Mouse (Mus musculus) intestine, postnatal 0 days (tissue): ENCODE results near the gene Tdrd9. TPM values are rescaled to one million over a fixed set of nuclear protein-coding genes. Genes with fewer than 3 reads are reported as not detected.

ENCODE experiments used
- ATAC-seq: fragments of 200-750 bp; cut with Nextera tagmentation; 2 replicates; pipeline ENCODE4 v1.8.0; 2017; ENCODE audit warnings: mild to moderate bottlenecking, moderate TSS enrichment, moderate library complexity
- H3K27ac ChIP-seq: fragments of 300-500 bp; sonication (generic); 2 replicates; pipeline ENCODE4 v1.5.1; 2014; ENCODE audit warnings: mild to moderate bottlenecking, low read depth, low read length, moderate library complexity
- H3K27me3 ChIP-seq: fragments of 300-500 bp; sonication (generic); replicated peaks from 2 replicates; pipeline ENCODE4 v1.6.1; 2014; ENCODE audit warnings: low read length, mixed read lengths; ENCODE audit not compliant: control insufficient read depth, insufficient read depth
- H3K36me3 ChIP-seq: fragments of 300-500 bp; sonication (generic); 2 replicates; pipeline ENCODE4 v1.6.1; 2014; ENCODE audit warnings: mild to moderate bottlenecking, moderate library complexity; ENCODE audit not compliant: control insufficient read depth, insufficient read depth
- H3K4me1 ChIP-seq: fragments of 300-500 bp; sonication (generic); replicated peaks from 2 replicates; pipeline ENCODE4 v1.6.1; 2014; ENCODE audit warnings: antibody characterized with exemption, low read length, mixed read lengths; ENCODE audit not compliant: control insufficient read depth, insufficient read depth
- H3K4me2 ChIP-seq: fragments of 300-500 bp; sonication (generic); replicated peaks from 2 replicates; pipeline ENCODE4 v1.6.1; 2014; ENCODE audit warnings: low read depth, mild to moderate bottlenecking, moderate library complexity
- H3K4me3 ChIP-seq: fragments of 300-500 bp; sonication (generic); 2 replicates; pipeline ENCODE4 v1.5.1; 2014; ENCODE audit warnings: low read depth, low read length
- H3K9ac ChIP-seq: fragments of 300-500 bp; sonication (generic); 2 replicates; pipeline ENCODE4 v1.6.1; 2014; ENCODE audit warnings: mild to moderate bottlenecking, low read depth, low read length
- H3K9me3 ChIP-seq: fragments of 300-500 bp; sonication (generic); 2 replicates; pipeline ENCODE4 v1.6.1; 2016; ENCODE audit warnings: mixed run types; ENCODE audit not compliant: control insufficient read depth
- CTCF ChIP-seq: sonication (generic); IDR thresholded peaks from 2 replicates; pipeline ENCODE4 v1.5.1; 2016; ENCODE audit warnings: low read depth, mild to moderate bottlenecking, control low read depth, antibody characterized with exemption, moderate library complexity
- WGBS: fragments of 180-500 bp; shearing (Covaris S2); extraction: QIAGEN DNeasy Blood & Tissue Kit; methylation state at CpG from one replicate; pipeline ENCODE4 v1.1.7; 2014; 5-methylcytosine and 5-hydroxymethylcytosine counted together
- polyA plus RNA-seq: library from polyadenylated mRNA; unstranded; fragments of >200 nt; fragmentation: Nextera tagmentation; extraction: Ambion mirVana; gene quantifications from 2 replicates; pipeline ENCODE4 v1.2.1, GENCODE M21; 2015

Tdrd9 gene
- polyA plus RNA-seq, 1 experiment from 2014 or later, result 0.04 TPM

DNA sequence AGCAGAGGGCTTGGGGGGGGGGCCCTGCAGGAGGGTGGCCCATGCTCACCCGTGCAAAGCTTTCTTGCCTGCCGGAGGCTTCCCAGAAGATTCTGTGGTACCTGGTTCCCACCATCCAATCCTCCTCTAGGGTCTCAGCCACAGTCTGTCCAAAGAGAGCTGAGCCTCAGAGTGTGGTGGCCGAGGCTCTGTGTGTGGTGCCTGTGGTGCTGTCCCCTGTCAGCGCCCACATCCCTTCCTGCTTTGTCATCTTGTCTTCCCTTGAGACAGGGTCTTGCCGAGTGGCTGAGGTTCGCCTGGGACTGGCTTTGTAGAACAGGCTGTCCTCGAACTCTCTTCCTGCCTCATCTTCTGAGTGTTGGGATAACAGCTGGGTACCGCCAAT is 125.4 kb downstream of the Tdrd9 start:
- TF ChIP-seq CTCF, result no peak
- Histone ChIP-seq H3K9me3 (no peaks in the 10 kb centered on the region), H3K27ac (no peak overlapping the region), H3K4me2 (no peak overlapping the region), H3K4me3 (no peak overlapping the region), H3K36me3 (no peaks in the 10 kb centered on the region), H3K4me1 (no peaks in the 10 kb centered on the region), H3K9ac (no peak overlapping the region), H3K27me3 (0 out of 2 replicates have a peak, but pooled peaks cover 1% of the 10 kb centered on the region)
- no peak for ATAC-seq
- whole genome bisulfite sequencing, result 74% methylated on average over 8 of the region's 8 CpGs

DNA sequence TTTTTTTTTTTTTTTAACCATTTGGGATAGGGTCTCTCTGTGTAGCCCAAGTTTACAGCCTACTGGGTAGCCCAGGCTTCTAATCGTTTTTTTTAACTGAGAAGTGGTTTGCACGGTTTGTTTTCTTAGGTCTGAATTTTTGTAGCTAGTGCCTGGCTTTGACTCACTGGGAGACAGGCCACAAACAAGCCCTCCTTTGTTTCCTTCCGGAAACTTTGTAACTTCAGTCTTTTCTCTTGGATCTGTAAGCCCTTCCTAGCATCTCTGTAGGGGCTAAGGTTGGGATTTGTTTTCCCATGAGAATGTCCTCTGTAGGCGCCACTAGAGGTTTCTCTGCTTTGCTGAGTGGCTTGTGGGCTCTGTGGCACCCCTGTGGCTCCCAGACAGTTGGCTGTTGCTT is 128.7 kb downstream of the Tdrd9 start:
- no peak for TF ChIP-seq CTCF
- H3K4me3 ChIP-seq, result no peak overlapping the region
- no peak overlapping the region for H3K9ac ChIP-seq
- no peaks in the 10 kb centered on the region for H3K36me3 ChIP-seq
- 71% methylated on average over 4 of the region's 4 CpGs for WGBS
- no peak overlapping the region for H3K27ac ChIP-seq
- H3K27me3 ChIP-seq, result no peaks in the 10 kb centered on the region
- H3K9me3 ChIP-seq, result no peaks in the 10 kb centered on the region
- H3K4me2 ChIP-seq, result no peak overlapping the region
- no peak for ATAC-seq
- no peaks in the 10 kb centered on the region for H3K4me1 ChIP-seq

- H3K4me2 ChIP-seq, result no peak overlapping the region
- no peak for ATAC-seq
- no peaks in the 10 kb centered on the region for H3K9me3 ChIP-seq
- peak; percentile 56 for TF ChIP-seq CTCF
- WGBS, result 48% methylated on average over 4 of the region's 4 CpGs
- no peak overlapping the region for H3K27ac ChIP-seq
- H3K36me3 ChIP-seq, result no peaks in the 10 kb centered on the region
- H3K4me1 ChIP-seq, result no peaks in the 10 kb centered on the region
- no peak overlapping the region for H3K4me3 ChIP-seq
- no peak overlapping the region for H3K9ac ChIP-seq
- no peaks in the 10 kb centered on the region for H3K27me3 ChIP-seq
These were observed 129.7 kb downstream of the Tdrd9 start for GRCm38 (mm10) chr12:112101045-112101444.

GRCm38 (mm10) chr12:112103179-112103578 is 131.8 kb downstream of the Tdrd9 start:
- no peaks in the 10 kb centered on the region for H3K27me3 ChIP-seq
- H3K36me3 ChIP-seq, result no peaks in the 10 kb centered on the region
- no peak overlapping the region for H3K27ac ChIP-seq
- no peak for TF ChIP-seq CTCF
- H3K9ac ChIP-seq, result no peak overlapping the region
- ATAC-seq, result no peak
- no peak overlapping the region for H3K4me2 ChIP-seq
- 81% methylated on average over 5 of the region's 5 CpGs for WGBS
- H3K9me3 ChIP-seq, result no peaks in the 10 kb centered on the region
- no peak overlapping the region for H3K4me3 ChIP-seq
- no peaks in the 10 kb centered on the region for H3K4me1 ChIP-seq

DNA sequence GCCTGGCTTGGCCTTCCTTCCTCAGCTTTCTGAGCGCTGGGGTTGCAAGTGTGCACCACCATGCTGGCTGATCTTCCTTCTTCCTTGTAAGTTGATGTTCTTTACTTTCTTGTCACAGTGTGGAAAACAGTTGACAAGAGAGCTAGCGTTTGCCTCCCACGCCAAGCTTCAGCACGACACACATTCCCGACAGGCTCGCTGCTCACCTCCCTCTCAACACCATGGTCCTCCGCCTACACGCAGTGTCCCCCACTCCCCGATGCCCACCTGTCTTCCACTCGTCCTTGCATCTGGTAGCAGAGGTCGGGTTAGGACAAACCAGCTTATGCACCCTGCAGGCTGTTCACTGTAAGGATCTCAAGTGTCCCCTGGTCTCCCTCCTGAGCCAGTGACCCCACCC is 133.5 kb downstream of the Tdrd9 start:
- Histone ChIP-seq H3K4me3 (no peak overlapping the region), H3K9me3 (no peaks in the 10 kb centered on the region), H3K4me1 (no peaks in the 10 kb centered on the region), H3K9ac (no peak overlapping the region), H3K36me3 (no peaks in the 10 kb centered on the region), H3K27ac (no peak overlapping the region), H3K27me3 (no peaks in the 10 kb centered on the region), H3K4me2 (no peak overlapping the region)
- ATAC-seq, result no peak
- TF ChIP-seq CTCF, result no peak
- 93% methylated on average over 11 of the region's 11 CpGs for WGBS

GRCm38 (mm10) chr12:112106541-112106971 is 135.2 kb downstream of the Tdrd9 start, which contains the start of gene Aspg:
Gene Aspg (plus strand): TSS chr12:112106679.
- Histone ChIP-seq H3K4me2 (peak within 1 kb of the TSS; percentile 66), H3K4me1 (no peaks in the 10 kb centered on the region), H3K4me3 (peak within 1 kb of the TSS; percentile 40), H3K36me3 (no peaks in the 10 kb centered on the region), H3K9me3 (no peaks in the 10 kb centered on the region), H3K9ac (0 out of 2 replicates have a peak within 1 kb of the TSS, but pooled peaks have one; percentile 17), H3K27ac (peak within 1 kb of the TSS; percentile 36), H3K27me3 (no peaks in the 10 kb centered on the region)
- TF ChIP-seq CTCF, result 0 out of 2 replicates have a peak, but pooled peaks have one; percentile 11
- peak; percentile 78 for ATAC-seq
- WGBS, result under 1% methylated on average over 14 of the region's 14 CpGs

GRCm38 (mm10) chr12:112107685-112108084 is 136.3 kb downstream of the Tdrd9 start:
- no peak overlapping the region for H3K9ac ChIP-seq
- no peaks in the 10 kb centered on the region for H3K27me3 ChIP-seq
- no peaks in the 10 kb centered on the region for H3K36me3 ChIP-seq
- peak overlapping the region; percentile 40 for H3K4me3 ChIP-seq
- H3K27ac ChIP-seq, result peak overlapping the region; percentile 6; the same call in 1 of the 2 replicates
- H3K9me3 ChIP-seq, result no peaks in the 10 kb centered on the region
- no peak for ATAC-seq
- no peak for TF ChIP-seq CTCF
- H3K4me1 ChIP-seq, result no peaks in the 10 kb centered on the region
- H3K4me2 ChIP-seq, result peak overlapping the region; percentile 66
- 60% methylated on average over 8 of the region's 8 CpGs for WGBS
